Mouse (Mus musculus) liver, embryonic 14.5 days (tissue): ENCODE data around the gene Lpcat3. TPM values are rescaled to one million over a fixed set of nuclear protein-coding genes. Genes with fewer than 3 reads are reported as not detected.
A peak's percentile ranks its signal among the peaks of the same experiment; 100 is the strongest.

Source experiments
- ATAC-seq: fragments of 200-750 bp; cut with Nextera tagmentation; 2 replicates; pipeline ENCODE4 v1.8.0; 2017; ENCODE audit warnings: moderate number of reproducible peaks, mild to moderate bottlenecking, moderate library complexity; ENCODE audit not compliant: insufficient read depth
- DNase-seq, 3 experiments: peaks; one replicate each; pipeline ENCODE4 v3.0.0-alpha.2; 2012 to 2013; ENCODE audit warnings: low read depth in 3 of 3, low spot score in 3 of 3
- H3K27ac ChIP-seq: fragments of 300-500 bp; sonication (generic); 2 replicates; pipeline ENCODE4 v1.5.1; 2014; ENCODE audit warnings: moderate library complexity, mild to moderate bottlenecking, control low read depth, inconsistent platforms
- H3K27me3 ChIP-seq: fragments of 300-500 bp; sonication (generic); 2 replicates; pipeline ENCODE4 v1.6.1; 2014; ENCODE audit warnings: mild to moderate bottlenecking, low read length, moderate library complexity; ENCODE audit not compliant: control insufficient read depth, insufficient read depth
- H3K36me3 ChIP-seq: fragments of 300-500 bp; sonication (generic); replicated peaks from 2 replicates; pipeline ENCODE4 v1.6.1; 2014; ENCODE audit warnings: low read depth; ENCODE audit not compliant: control insufficient read depth, insufficient read depth
- H3K4me1 ChIP-seq, 2 experiments: fragments of 200-500 bp in 1 of 2; fragments of 300-500 bp in 1 of 2; sonication (generic) in 1 of 2; replicated peaks; 2 replicates each; pipeline ENCODE4 v1.6.1; 2012 to 2014; ENCODE audit warnings: antibody characterized with exemption in 1 of 2, inconsistent platforms in 1 of 2, low read length in 1 of 2; ENCODE audit not compliant: control insufficient read depth in 2 of 2, insufficient read depth in 2 of 2
- H3K4me2 ChIP-seq: fragments of 300-500 bp; sonication (generic); 2 replicates; pipeline ENCODE4 v1.6.1; 2014; ENCODE audit warnings: low read depth, mild to moderate bottlenecking, control low read depth, moderate library complexity
- H3K4me3 ChIP-seq, 2 experiments: fragments of 200-500 bp in 1 of 2; fragments of 300-500 bp in 1 of 2; sonication (generic) in 1 of 2; 2 replicates each; pipeline ENCODE4 v1.5.1; 2012 to 2014; ENCODE audit warnings: low read depth in 2 of 2, low read length in 2 of 2, mild to moderate bottlenecking in 2 of 2, control low read depth in 1 of 2, inconsistent platforms in 1 of 2, moderate library complexity in 1 of 2; ENCODE audit not compliant: insufficient read depth in 1 of 2
- H3K9ac ChIP-seq: fragments of 300-500 bp; sonication (generic); replicated peaks from 2 replicates; pipeline ENCODE4 v1.6.1; 2014; ENCODE audit warnings: mild to moderate bottlenecking, control low read depth, moderate library complexity
- H3K9me3 ChIP-seq: fragments of 300-500 bp; sonication (generic); 2 replicates; pipeline ENCODE4 v1.6.1; 2016; ENCODE audit warnings: low read length, mixed read lengths; ENCODE audit not compliant: control insufficient read depth
- CTCF ChIP-seq: IDR thresholded peaks from 2 replicates; pipeline ENCODE4 v1.5.1; 2016; ENCODE audit warnings: antibody characterized with exemption, low read depth, control low read depth
- EP300 ChIP-seq: IDR thresholded peaks from 2 replicates; pipeline ENCODE4 v1.6.1; 2016; ENCODE audit warnings: antibody characterized with exemption, low read depth
- WGBS: fragments of 180-500 bp; shearing (Covaris S2); extraction: QIAGEN DNeasy Blood & Tissue Kit; methylation state at CpG from one replicate; pipeline ENCODE4 v1.1.7; 2014; ENCODE audit not compliant: insufficient replicate concordance; 5-methylcytosine and 5-hydroxymethylcytosine counted together
- polyA plus RNA-seq, 2 experiments: library from polyadenylated mRNA; depleted of rRNA in 1 of 2; stranded (reverse) in 1 of 2; unstranded in 1 of 2; fragments of >200 nt; fragmentation: Nextera tagmentation in 1 of 2; extraction: Ambion mirVana in 1 of 2; gene quantifications; 2 replicates each; pipeline versions ENCODE4 v1.2.1 to v1.2.3; 2012 to 2014

The Lpcat3 gene
- polyA plus RNA-seq, 2 experiments, result 61.4 to 64.2 TPM

- no peaks in the 10 kb centered on the region for H3K27me3 ChIP-seq
- no peak overlapping the region for H3K9ac ChIP-seq
- 46% methylated on average over 3 of the region's 4 CpGs for WGBS
- TF ChIP-seq EP300, result no peak
- TF ChIP-seq CTCF, result 0 out of 2 replicates have a peak, but pooled peaks have one; percentile 19
- DNase-seq (no peak), ATAC-seq (no peak)
- peaks cover 0 to 8% of the 10 kb centered on the region in 2 experiments; a peak in 2 of 4 replicates for H3K4me1 ChIP-seq
- H3K9me3 ChIP-seq, result no peaks in the 10 kb centered on the region
- no peaks in the 10 kb centered on the region for H3K36me3 ChIP-seq
- H3K4me3 ChIP-seq, result no peak overlapping the region
- H3K27ac ChIP-seq, result no peak overlapping the region
- H3K4me2 ChIP-seq, result no peak overlapping the region
Measured at GRCm38 (mm10) chr6:124640041-124640440, 22.8 kb upstream of the Lpcat3 start.

GRCm38 (mm10) chr6:124640997-124641396 is 21.8 kb upstream of the Lpcat3 start:
- ATAC-seq, result no peak

DNA sequence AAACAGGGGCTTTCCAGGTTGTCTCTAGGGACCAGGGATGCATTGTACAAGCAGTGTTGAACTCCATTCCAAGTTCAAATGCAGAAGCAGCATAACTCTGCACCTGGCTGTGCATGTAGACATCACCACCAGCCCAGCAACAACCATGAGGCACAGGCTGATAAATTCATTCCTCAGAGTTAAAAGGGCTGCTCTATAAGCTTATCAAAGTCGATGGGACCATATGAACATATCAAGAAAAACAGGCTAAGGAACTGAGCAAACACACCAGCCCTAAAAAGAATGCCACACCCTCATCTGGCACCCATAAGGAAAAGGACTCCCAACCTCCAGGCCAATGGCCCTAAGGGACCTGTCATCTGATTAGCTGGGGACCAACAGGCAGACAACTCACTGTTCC is 16.4 kb upstream of the Lpcat3 start:
- WGBS, result 19% methylated on average over 1 of the region's 1 CpGs
- H3K4me3 ChIP-seq, result no peak overlapping the region
- DNase-seq (peak; percentile 69 to 75 (median 70)), ATAC-seq (peak; percentile 95)
- TF ChIP-seq EP300, result peak; percentile 90
- TF ChIP-seq CTCF, result no peak
- no peaks in the 10 kb centered on the region for H3K36me3 ChIP-seq
- H3K27ac ChIP-seq, result peak overlapping the region; percentile 82
- H3K4me1 ChIP-seq, result peaks cover 16 to 31% of the 10 kb centered on the region in 2 experiments
- H3K4me2 ChIP-seq, result peak overlapping the region; percentile 36
- no peaks in the 10 kb centered on the region for H3K27me3 ChIP-seq
- peak overlapping the region; percentile 18; the same call in 1 of the 2 replicates for H3K9ac ChIP-seq
- H3K9me3 ChIP-seq, result no peaks in the 10 kb centered on the region

More at GRCm38 (mm10) chr6:124640997-124641396, 21.8 kb upstream of the Lpcat3 start:
- H3K9ac ChIP-seq, result no peak overlapping the region
- no peak overlapping the region for H3K27ac ChIP-seq
- H3K36me3 ChIP-seq, result no peaks in the 10 kb centered on the region
- H3K4me1 ChIP-seq, result peaks cover 3 to 15% of the 10 kb centered on the region in 2 experiments; a peak in 3 of 4 replicates
- peak in 2 of 3 experiments; percentile 40 to 52 for DNase-seq
- TF ChIP-seq EP300 (no peak), CTCF (peak; percentile 87)
- H3K4me3 ChIP-seq, result no peak overlapping the region
- no peaks in the 10 kb centered on the region for H3K27me3 ChIP-seq
- no peaks in the 10 kb centered on the region for H3K9me3 ChIP-seq
- WGBS, result 22% methylated on average over 8 of the region's 8 CpGs
- H3K4me2 ChIP-seq, result no peak overlapping the region

- Histone ChIP-seq H3K27me3 (no peaks in the 10 kb centered on the region), H3K4me2 (no peak overlapping the region), H3K27ac (no peak overlapping the region), H3K9ac (no peak overlapping the region), H3K36me3 (no peaks in the 10 kb centered on the region), H3K9me3 (no peaks in the 10 kb centered on the region), H3K4me1 (no peaks in the 10 kb centered on the region; a peak in 1 of 4 replicates), H3K4me3 (no peak overlapping the region)
- DNase-seq, result no peak
- WGBS, result 44% methylated on average over 6 of the region's 6 CpGs
- TF ChIP-seq EP300, result no peak
- no peak for TF ChIP-seq CTCF
- ATAC-seq, result no peak
Measured at GRCm38 (mm10) chr6:124655893-124656292, 6.9 kb upstream of the Lpcat3 start.

- H3K36me3 ChIP-seq, result no peaks in the 10 kb centered on the region
- H3K27me3 ChIP-seq, result no peaks in the 10 kb centered on the region
- no peak overlapping the region for H3K4me3 ChIP-seq
- TF ChIP-seq EP300 (no peak), CTCF (no peak)
- H3K4me1 ChIP-seq, result peaks cover 2 to 4% of the 10 kb centered on the region in 2 experiments; a peak in 1 of 4 replicates
- no peak overlapping the region for H3K4me2 ChIP-seq
- no peak overlapping the region for H3K27ac ChIP-seq
- WGBS, result 35% methylated on average over 2 of the region's 2 CpGs
- ATAC-seq (no peak), DNase-seq (no peak)
- H3K9me3 ChIP-seq, result no peaks in the 10 kb centered on the region
- H3K9ac ChIP-seq, result no peak overlapping the region
Measured at GRCm38 (mm10) chr6:124658067-124658466, 4.8 kb upstream of the Lpcat3 start.
